Comparison of ENCODE assay signal across 19 mouse cellular contexts in the genomic region with DNA sequence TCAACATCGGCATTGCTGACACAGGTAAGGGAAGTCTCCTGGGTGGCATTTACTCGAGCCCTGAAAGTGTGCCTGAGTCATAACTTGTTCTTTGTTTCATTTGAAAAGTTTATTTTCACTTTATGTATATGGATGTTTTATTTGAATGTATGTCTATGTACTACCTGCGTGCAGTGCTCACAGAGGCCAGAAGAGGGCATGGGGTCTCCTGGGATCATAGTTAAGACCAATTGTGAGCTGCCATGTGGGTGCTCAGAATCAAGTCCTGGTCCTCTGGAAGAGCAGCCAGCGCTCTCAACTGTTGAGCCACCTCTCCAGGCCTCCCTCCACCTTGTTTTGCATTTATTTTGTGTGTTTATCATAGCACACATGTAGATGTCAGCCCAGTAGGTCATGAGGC. TPM values are rescaled to one million over a fixed set of nuclear protein-coding genes. Genes with fewer than 3 reads are reported as not detected.
DNase-seq lines count a peak whose midpoint lies in the region; ATAC-seq and TF ChIP-seq lines count a peak whose summit lies in the region.
"Had no signal": no experiment of that assay in that cellular context is flagged by ENCODE, and none has a peak within 500 bp of the region (broad histone marks: within the 10 kb centered on the region; RNA-seq: fewer than 3 reads in every experiment).

No protein-coding gene starts in this region.

- ATAC-seq in intestine, postnatal 0 days, result no peak
- no peak for ATAC-seq in intestine, embryonic 15.5 days
- ATAC-seq in lung, embryonic 14.5 days (ENCODE audit: insufficient read depth), result no peak
- ATAC-seq: forebrain, embryonic 15.5 days had no signal

- H3K4me2 ChIP-seq in intestine, postnatal 0 days (replicated peaks; ENCODE audit: low read depth), result no peak overlapping the region
- H3K4me2 ChIP-seq in intestine, embryonic 15.5 days (replicated peaks), result no peak overlapping the region
- H3K4me2 ChIP-seq in lung, embryonic 14.5 days, result no peak overlapping the region
- H3K4me2 ChIP-seq: forebrain, embryonic 15.5 days; hindbrain, embryonic 12.5 days; limb, embryonic 15.5 days; neural tube, embryonic 13.5 days had no signal

- H3K9me3 ChIP-seq in intestine, postnatal 0 days (ENCODE audit: control insufficient read depth), result no peaks in the 10 kb centered on the region
- no peaks in the 10 kb centered on the region for H3K9me3 ChIP-seq in intestine, embryonic 15.5 days
- no peaks in the 10 kb centered on the region for H3K9me3 ChIP-seq in lung, embryonic 14.5 days (ENCODE audit: low read depth, low read length)
- H3K9me3 ChIP-seq in ES-Bruce4 (replicated peaks; ENCODE audit: control insufficient read depth, insufficient read depth, low read length, poor library complexity, severe bottlenecking), result no peaks in the 10 kb centered on the region
- H3K9me3 ChIP-seq: embryonic facial prominence, embryonic 10.5 days; forebrain, embryonic 15.5 days; hindbrain, embryonic 12.5 days; limb, embryonic 15.5 days; neural tube, embryonic 13.5 days had no signal

- no peak overlapping the region for H3K9ac ChIP-seq in intestine, postnatal 0 days (ENCODE audit: low read depth, low read length)
- H3K9ac ChIP-seq in intestine, embryonic 15.5 days, result no peak overlapping the region
- H3K9ac ChIP-seq in lung, embryonic 14.5 days, result no peak overlapping the region
- H3K9ac ChIP-seq in ES-Bruce4 (ENCODE audit: low read depth, poor library complexity, severe bottlenecking), result no peak overlapping the region
- H3K9ac ChIP-seq: forebrain, embryonic 15.5 days; hindbrain, embryonic 12.5 days; limb, embryonic 15.5 days; neural tube, embryonic 13.5 days had no signal

- peak; percentile 42 for TF ChIP-seq CTCF in intestine, postnatal 0 days (IDR thresholded peaks at IDR 0.05; ENCODE audit: low read depth)
- TF ChIP-seq CTCF in lung, embryonic 14.5 days (IDR thresholded peaks at IDR 0.05; ENCODE audit: low read depth), result peak; percentile 32; the same call in 1 of the 2 replicates
- TF ChIP-seq CTCF in ES-Bruce4 (IDR thresholded peaks at IDR 0.05; ENCODE audit: low read depth, low read length), result peak; percentile 31
- TF ChIP-seq CTCF in brain, embryonic 14.5 days (IDR thresholded peaks at IDR 0.05; ENCODE audit: borderline replicate concordance, extremely low read depth, insufficient read depth, insufficient read length), result peak; percentile 18; the same call in 1 of the 2 replicates

- 98% methylated on average over 4 of the region's 4 CpGs for WGBS in intestine, postnatal 0 days
- 97% methylated on average over 4 of the region's 4 CpGs for WGBS in intestine, embryonic 15.5 days
- 96% methylated on average over 4 of the region's 4 CpGs for WGBS in lung, embryonic 14.5 days

- peaks cover 87% of the 10 kb centered on the region for H3K36me3 ChIP-seq in intestine, postnatal 0 days (ENCODE audit: control insufficient read depth, insufficient read depth)
- peaks cover 62% of the 10 kb centered on the region for H3K36me3 ChIP-seq in intestine, embryonic 15.5 days
- peaks cover 91% of the 10 kb centered on the region for H3K36me3 ChIP-seq in lung, embryonic 14.5 days (ENCODE audit: insufficient read depth)
- peaks cover 68% of the 10 kb centered on the region for H3K36me3 ChIP-seq in ES-Bruce4 (ENCODE audit: control insufficient read depth, insufficient read depth, low read length, poor library complexity, severe bottlenecking)

- no peaks in the 10 kb centered on the region for H3K4me1 ChIP-seq in intestine, postnatal 0 days (replicated peaks; ENCODE audit: control insufficient read depth, insufficient read depth, low read length)
- H3K4me1 ChIP-seq in intestine, embryonic 15.5 days (replicated peaks), result no peaks in the 10 kb centered on the region
- H3K4me1 ChIP-seq in lung, embryonic 14.5 days (ENCODE audit: insufficient read depth), result no peaks in the 10 kb centered on the region
- H3K4me1 ChIP-seq in ES-Bruce4 (ENCODE audit: control insufficient read depth, insufficient read depth, low read length), result no peaks in the 10 kb centered on the region
- H3K4me1 ChIP-seq: embryonic facial prominence, embryonic 10.5 days; forebrain, embryonic 15.5 days; hindbrain, embryonic 12.5 days; limb, embryonic 15.5 days; midbrain, embryonic 10.5 days; neural tube, embryonic 13.5 days had no signal

- no peak overlapping the region for H3K27ac ChIP-seq in intestine, postnatal 0 days (ENCODE audit: low read depth, low read length)
- no peak overlapping the region for H3K27ac ChIP-seq in intestine, embryonic 15.5 days
- H3K27ac ChIP-seq in lung, embryonic 14.5 days (ENCODE audit: low read depth), result no peak overlapping the region
- H3K27ac ChIP-seq in ES-Bruce4 (ENCODE audit: insufficient read depth, low read length), result no peak overlapping the region
- H3K27ac ChIP-seq: embryonic facial prominence, embryonic 10.5 days; forebrain, embryonic 15.5 days; hindbrain, embryonic 12.5 days; limb, embryonic 15.5 days; midbrain, embryonic 10.5 days; neural tube, embryonic 13.5 days had no signal

- H3K27me3 ChIP-seq in intestine, postnatal 0 days (replicated peaks; ENCODE audit: control insufficient read depth, insufficient read depth, low read length), result no peaks in the 10 kb centered on the region
- no peaks in the 10 kb centered on the region for H3K27me3 ChIP-seq in intestine, embryonic 15.5 days (replicated peaks)
- H3K27me3 ChIP-seq in lung, embryonic 14.5 days (ENCODE audit: insufficient read depth, low read length), result no peaks in the 10 kb centered on the region
- no peaks in the 10 kb centered on the region for H3K27me3 ChIP-seq in ES-Bruce4 (ENCODE audit: control insufficient read depth, insufficient read depth, low read length, poor library complexity, severe bottlenecking)
- H3K27me3 ChIP-seq: forebrain, embryonic 15.5 days; hindbrain, embryonic 12.5 days; limb, embryonic 15.5 days; neural tube, embryonic 13.5 days had no signal

- no peak for TF ChIP-seq POLR2A in ES-Bruce4 (IDR thresholded peaks at IDR 0.05; ENCODE audit: insufficient read depth, low read length)
- TF ChIP-seq POLR2A in brain, embryonic 14.5 days (IDR thresholded peaks at IDR 0.05; ENCODE audit: borderline replicate concordance, extremely low read depth, insufficient read depth, insufficient read length, poor library complexity, severe bottlenecking), result no peak

- no peak overlapping the region for H3K4me3 ChIP-seq in intestine, postnatal 0 days (ENCODE audit: low read depth, low read length)
- no peak overlapping the region for H3K4me3 ChIP-seq in intestine, embryonic 15.5 days (replicated peaks)
- H3K4me3 ChIP-seq in lung, embryonic 14.5 days (ENCODE audit: low read depth, low read length), result no peak overlapping the region
- H3K4me3 ChIP-seq in ES-Bruce4 (ENCODE audit: low read depth, low read length), result no peak overlapping the region
- H3K4me3 ChIP-seq: embryonic facial prominence, embryonic 10.5 days; forebrain, embryonic 15.5 days; hindbrain, embryonic 12.5 days; limb, embryonic 15.5 days; midbrain, embryonic 10.5 days; neural tube, embryonic 13.5 days had no signal

- DNase-seq in lung, embryonic 14.5 days, result peak; percentile 8
- no peak for DNase-seq in lung, postnatal 25 days (ENCODE audit: low spot score)
- DNase-seq in brain, embryonic 14.5 days (ENCODE audit: low read depth), result no peak
- no peak for DNase-seq in right cerebral cortex, postnatal 25 days
- no peak for DNase-seq in frontal cortex, postnatal 14 days (ENCODE audit: low spot score in 2 of 2)
- DNase-seq: adrenal gland, adult 2 months; heart, adult 18-20 months; kidney, postnatal 10 days; lung, postnatal 14 days; right cerebral cortex, postnatal 14 days had no signal

- no peak for TF ChIP-seq EP300 in ES-Bruce4 (IDR thresholded peaks at IDR 0.05; ENCODE audit: insufficient read depth, low read depth, low read length)

RNA-seq across cellular contexts. Expression of a gene that starts 7.0 kb away (rescaled TPM):
- 17.7 and 18.0 TPM in 2 replicates for polyA plus RNA-seq in intestine, postnatal 0 days (2015; fragmentation: Nextera tagmentation; extraction: Ambion mirVana)
- polyA plus RNA-seq in intestine, embryonic 15.5 days (2015; fragmentation: Nextera tagmentation; extraction: Ambion mirVana), result 26.3 and 28.0 TPM in 2 replicates
- 22.5 and 25.8 TPM in 2 replicates for polyA plus RNA-seq in lung, embryonic 14.5 days (2014; fragmentation: Nextera tagmentation; extraction: Ambion mirVana)
- 28.2 and 32.4 TPM in 2 replicates for polyA plus RNA-seq in ES-Bruce4 (2011; ENCODE audit: insufficient read depth, insufficient read length, low read depth, missing spikeins)
- polyA plus RNA-seq in brain, embryonic 14.5 days (2012; rRNA removed), result 11.5 and 14.1 TPM in 2 replicates

RNA-seq across cellular contexts. Expression of a gene that starts 11.6 kb away (rescaled TPM):
- 65.1 and 65.7 TPM in 2 replicates for polyA plus RNA-seq in intestine, postnatal 0 days (2015; fragmentation: Nextera tagmentation; extraction: Ambion mirVana)
- polyA plus RNA-seq in intestine, embryonic 15.5 days (2015; fragmentation: Nextera tagmentation; extraction: Ambion mirVana), result 50.2 and 50.3 TPM in 2 replicates
- polyA plus RNA-seq in lung, embryonic 14.5 days (2014; fragmentation: Nextera tagmentation; extraction: Ambion mirVana), result 50.2 and 52.0 TPM in 2 replicates
- 19.5 and 24.0 TPM in 2 replicates for polyA plus RNA-seq in ES-Bruce4 (2011; ENCODE audit: insufficient read depth, insufficient read length, low read depth, missing spikeins)
- 22.6 and 22.9 TPM in 2 replicates for polyA plus RNA-seq in brain, embryonic 14.5 days (2012; rRNA removed)

RNA-seq across cellular contexts. Expression of a gene that starts 30.6 kb away (rescaled TPM):
- 11.0 and 12.0 TPM in 2 replicates for polyA plus RNA-seq in intestine, postnatal 0 days (2015; fragmentation: Nextera tagmentation; extraction: Ambion mirVana)
- 33.1 and 34.1 TPM in 2 replicates for polyA plus RNA-seq in intestine, embryonic 15.5 days (2015; fragmentation: Nextera tagmentation; extraction: Ambion mirVana)
- polyA plus RNA-seq in lung, embryonic 14.5 days (2014; fragmentation: Nextera tagmentation; extraction: Ambion mirVana), result 68.9 and 70.9 TPM in 2 replicates
- polyA plus RNA-seq in ES-Bruce4 (2011; ENCODE audit: insufficient read depth, insufficient read length, low read depth, missing spikeins), result 84.9 and 86.6 TPM in 2 replicates
- polyA plus RNA-seq in brain, embryonic 14.5 days (2012; rRNA removed), result 56.5 and 70.7 TPM in 2 replicates
